In genomic region chr4:131719151-131719550, GRCm38 (mm10) we compare ENCODE assay signal across 12 mouse cellular contexts.
DNase-seq lines count a peak whose midpoint lies in the region.
"Had no signal": no experiment of that assay in that cellular context is flagged by ENCODE, and none has a peak within 500 bp of the region (broad histone marks: within the 10 kb centered on the region; RNA-seq: fewer than 3 reads in every experiment).

No protein-coding gene starts in this region.

- peak; percentile 25 for DNase-seq in layer of hippocampus, adult 11-12 months (ENCODE audit: low spot score)
- no peak for DNase-seq in layer of hippocampus, postnatal 25 days (ENCODE audit: extremely low spot score in 1 of 2, low spot score in 1 of 2)
- DNase-seq in frontal cortex, postnatal 25 days (ENCODE audit: low spot score in 2 of 2) = peak; percentile 16 to 23
- DNase-seq in left cerebral cortex, postnatal 14 days (ENCODE audit: low spot score in 2 of 2) = peak; percentile 57 to 76
- peak; percentile 80 for DNase-seq in telencephalon, adult 2 months (ENCODE audit: low read depth, low spot score)
- no peak for DNase-seq in kidney, postnatal 36 days
- DNase-seq in testis, postnatal 14 days (ENCODE audit: low spot score) = no peak
- DNase-seq: cerebellum, adult 18-20 months; heart, adult 11 months; liver; lung, adult 18-20 months; lung, postnatal 4 days had no signal

- intact Hi-C loops in left cerebral cortex, postnatal 14 days (cut with DNase I) = no loop called here

Comparison
In these comparisons a context has a peak if more than half of its experiments do, and no peak if none do; other contexts are left out.
1. DNase-seq: peak in layer of hippocampus, adult 11-12 months (single experiment), frontal cortex, postnatal 25 days (2 of 2), left cerebral cortex, postnatal 14 days (2 of 2) and telencephalon, adult 2 months (single experiment); none in layer of hippocampus, postnatal 25 days (0 of 2), kidney, postnatal 36 days (0 of 2) and testis, postnatal 14 days (single experiment).